Mouse (Mus musculus) kidney, embryonic 14.5 days (tissue): ENCODE data around the gene Cmtm5. TPM values are rescaled to one million over a fixed set of nuclear protein-coding genes. Genes with fewer than 3 reads are reported as not detected.

Experiments
- ATAC-seq: fragments of 200-750 bp; cut with Nextera tagmentation; 2 replicates; pipeline ENCODE4 v1.8.0; 2017; ENCODE audit warnings: moderate number of reproducible peaks, mild to moderate bottlenecking, moderate TSS enrichment, moderate library complexity; ENCODE audit not compliant: low FRiP score, low TSS enrichment
- H3K27ac ChIP-seq: fragments of 300-500 bp; sonication (generic); 2 replicates; pipeline ENCODE4 v1.5.1; 2014; ENCODE audit warnings: low read depth, mild to moderate bottlenecking, low read length, moderate library complexity, mixed read lengths
- H3K27me3 ChIP-seq: fragments of 300-500 bp; sonication (generic); 2 replicates; pipeline ENCODE4 v1.6.1; 2014; ENCODE audit warnings: mild to moderate bottlenecking, low read length; ENCODE audit not compliant: control insufficient read depth, insufficient read depth
- H3K36me3 ChIP-seq: fragments of 300-500 bp; sonication (generic); 2 replicates; pipeline ENCODE4 v1.6.1; 2014; ENCODE audit warnings: low read length, mixed read lengths; ENCODE audit not compliant: control insufficient read depth, insufficient read depth
- H3K4me1 ChIP-seq: fragments of 300-500 bp; sonication (generic); 2 replicates; pipeline ENCODE4 v1.6.1; 2014; ENCODE audit warnings: low read length, mixed read lengths; ENCODE audit not compliant: control insufficient read depth, insufficient read depth
- H3K4me2 ChIP-seq: fragments of 300-500 bp; sonication (generic); replicated peaks from 2 replicates; pipeline ENCODE4 v1.6.1; 2014; ENCODE audit warnings: low read depth, mild to moderate bottlenecking, low read length
- H3K4me3 ChIP-seq: fragments of 300-500 bp; sonication (generic); 2 replicates; pipeline ENCODE4 v1.5.1; 2014; ENCODE audit warnings: mild to moderate bottlenecking, low read length
- H3K9ac ChIP-seq: fragments of 300-500 bp; sonication (generic); 2 replicates; pipeline ENCODE4 v1.6.1; 2014; ENCODE audit warnings: low read depth, mild to moderate bottlenecking, low read length, moderate library complexity
- H3K9me3 ChIP-seq: fragments of 300-500 bp; sonication (generic); 2 replicates; pipeline ENCODE4 v1.6.1; 2016; ENCODE audit warnings: low read length; ENCODE audit not compliant: control insufficient read depth
- WGBS: fragments of 180-500 bp; shearing (Covaris S2); extraction: QIAGEN DNeasy Blood & Tissue Kit; methylation state at CpG from one replicate; pipeline ENCODE4 v1.1.7; 2014; 5-methylcytosine and 5-hydroxymethylcytosine counted together
- polyA plus RNA-seq: library from polyadenylated mRNA; unstranded; fragments of >200 nt; fragmentation: Nextera tagmentation; extraction: Ambion mirVana; gene quantifications from 2 replicates; pipeline ENCODE4 v1.2.1, GENCODE M21; 2014

Gene Cmtm5
- polyA plus RNA-seq, 1 experiment from 2014 or later, result 0.89 TPM

- peak overlapping the region; percentile 86; the same call in 1 of the 2 replicates for H3K9ac ChIP-seq
- WGBS, result 13% methylated on average over 7 of the region's 7 CpGs
Measured at GRCm38 (mm10) chr14:54927296-54927695, 8.8 kb upstream of the Cmtm5 start.

DNA sequence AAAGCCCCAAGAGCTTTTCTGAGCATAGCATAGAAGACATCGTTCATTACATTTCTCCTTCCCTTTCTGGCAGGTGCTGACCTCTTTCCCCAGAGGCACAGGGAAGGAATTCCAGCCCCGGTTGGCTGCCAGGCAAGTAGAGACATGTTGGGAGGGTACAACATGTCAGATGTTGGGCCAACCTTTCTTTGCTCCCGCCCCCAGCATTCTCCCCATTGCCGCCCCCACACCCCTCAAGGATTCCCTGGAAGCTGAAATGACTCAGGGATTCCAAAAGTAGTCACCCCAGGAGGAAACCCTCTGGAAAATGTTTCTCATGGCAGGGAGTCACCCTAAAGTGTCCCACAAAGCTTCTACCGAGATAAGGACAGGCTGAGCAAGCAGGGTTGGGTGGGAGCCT, 6.3 kb upstream of the Cmtm5 start:
- Histone ChIP-seq H3K36me3 (no peaks in the 10 kb centered on the region), H3K9me3 (no peaks in the 10 kb centered on the region), H3K27me3 (no peaks in the 10 kb centered on the region), H3K9ac (no peak overlapping the region), H3K4me3 (no peak overlapping the region), H3K27ac (no peak overlapping the region), H3K4me2 (no peak overlapping the region), H3K4me1 (peaks cover 22% of the 10 kb centered on the region)
- WGBS, result 68% methylated on average over 5 of the region's 5 CpGs
- ATAC-seq, result no peak

More at GRCm38 (mm10) chr14:54927296-54927695, 8.8 kb upstream of the Cmtm5 start:
- Histone ChIP-seq H3K4me1 (peaks cover 23% of the 10 kb centered on the region), H3K4me3 (peak overlapping the region; percentile 50), H3K4me2 (peak overlapping the region; percentile 93), H3K27me3 (no peaks in the 10 kb centered on the region), H3K9me3 (peaks cover under 1% of the 10 kb centered on the region; the same call in 1 of the 2 replicates), H3K27ac (peak overlapping the region; percentile 99), H3K36me3 (peaks cover 3% of the 10 kb centered on the region; the same call in 1 of the 2 replicates)
- ATAC-seq, result no peak

- ATAC-seq, result no peak
- WGBS, result 31% methylated on average over 2 of the region's 2 CpGs
- Histone ChIP-seq H3K4me3 (no peak overlapping the region), H3K4me2 (no peak overlapping the region), H3K27me3 (no peaks in the 10 kb centered on the region), H3K9me3 (no peaks in the 10 kb centered on the region), H3K9ac (no peak overlapping the region), H3K27ac (no peak overlapping the region), H3K36me3 (no peaks in the 10 kb centered on the region), H3K4me1 (peaks cover 16% of the 10 kb centered on the region)
Measured at GRCm38 (mm10) chr14:54930431-54930830, 5.6 kb upstream of the Cmtm5 start.

GRCm38 (mm10) chr14:54932645-54933150, 3.4 kb upstream of the Cmtm5 start, which contains the start of gene Il25:
Gene Il25 (plus strand): TSS chr14:54932695.
- no peaks in the 10 kb centered on the region for H3K9me3 ChIP-seq
- no peak within 1 kb of the TSS for H3K4me2 ChIP-seq
- no peak within 1 kb of the TSS for H3K27ac ChIP-seq

GRCm38 (mm10) chr14:54936831-54937160, 735 bp downstream of the Cmtm5 start:
- peak overlapping the region; percentile 63 for H3K27ac ChIP-seq
- 0 out of 2 replicates have a peak, but pooled peaks have one; percentile 4 for ATAC-seq
- no peaks in the 10 kb centered on the region for H3K27me3 ChIP-seq
- no peaks in the 10 kb centered on the region for H3K9me3 ChIP-seq
- WGBS, result 32% methylated on average over 6 of the region's 6 CpGs
- H3K4me2 ChIP-seq, result 0 out of 2 replicates have a peak overlapping the region, but pooled peaks have one; percentile 15
- H3K4me3 ChIP-seq, result no peak overlapping the region
- no peaks in the 10 kb centered on the region for H3K36me3 ChIP-seq
- peak overlapping the region; percentile 37 for H3K9ac ChIP-seq
- peaks cover 24% of the 10 kb centered on the region for H3K4me1 ChIP-seq

More at GRCm38 (mm10) chr14:54932645-54933150, 3.4 kb upstream of the Cmtm5 start, which contains the start of gene Il25:
- 28% methylated on average over 6 of the region's 6 CpGs for WGBS
- Histone ChIP-seq H3K36me3 (no peaks in the 10 kb centered on the region), H3K4me3 (no peak within 1 kb of the TSS), H3K27me3 (no peaks in the 10 kb centered on the region), H3K9ac (no peak within 1 kb of the TSS), H3K4me1 (peaks cover 17% of the 10 kb centered on the region)
- 0 out of 2 replicates have a peak, but pooled peaks have one; percentile 14 for ATAC-seq

DNA sequence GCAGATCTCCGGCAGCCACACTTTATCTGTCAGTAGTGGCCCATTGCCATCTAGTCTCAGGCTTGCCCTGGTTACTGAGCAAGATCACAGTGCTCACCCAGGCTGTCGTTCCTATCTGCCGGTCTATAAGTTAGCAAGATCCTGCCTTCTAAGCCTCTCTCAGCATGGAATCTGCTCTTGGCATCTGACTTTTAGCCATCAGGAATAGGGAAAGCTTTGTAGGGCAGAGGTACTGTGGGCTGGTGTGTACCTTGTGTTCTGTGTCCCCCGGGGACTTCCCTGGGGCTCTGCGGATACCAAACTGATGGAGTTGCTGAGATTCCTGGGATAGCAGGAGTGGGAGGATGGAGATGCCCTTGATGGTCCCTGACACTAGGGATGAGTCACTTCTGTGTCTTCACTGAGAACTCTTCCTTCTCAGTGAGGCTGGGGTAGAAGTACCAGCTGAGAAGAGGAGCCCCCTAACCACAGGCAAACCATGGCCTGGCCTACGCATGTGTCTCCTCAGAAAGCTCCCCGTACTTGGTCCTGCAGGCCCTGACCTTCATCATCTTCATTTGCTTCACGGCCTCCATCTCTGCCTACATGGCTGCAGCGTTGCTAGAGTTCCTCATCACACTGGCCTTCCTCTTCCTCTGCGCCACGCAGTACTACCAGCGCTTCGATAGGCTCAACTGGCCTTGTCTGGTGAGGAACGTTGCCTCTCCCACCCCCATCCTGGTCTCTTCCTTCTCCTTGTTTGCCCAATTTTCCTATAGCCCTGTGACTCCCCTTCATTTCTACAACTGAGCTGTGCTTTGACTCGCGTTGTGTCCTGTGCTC, 1.5 kb downstream of the Cmtm5 start:
- H3K27me3 ChIP-seq, result no peaks in the 10 kb centered on the region
- no peak overlapping the region for H3K9ac ChIP-seq
- H3K9me3 ChIP-seq, result no peaks in the 10 kb centered on the region
- ATAC-seq, result no peak
- H3K4me3 ChIP-seq, result no peak overlapping the region
- peaks cover 23% of the 10 kb centered on the region for H3K4me1 ChIP-seq
- no peak overlapping the region for H3K27ac ChIP-seq
- H3K4me2 ChIP-seq, result no peak overlapping the region
- H3K36me3 ChIP-seq, result no peaks in the 10 kb centered on the region
- WGBS, result 82% methylated on average over 16 of the region's 16 CpGs

DNA sequence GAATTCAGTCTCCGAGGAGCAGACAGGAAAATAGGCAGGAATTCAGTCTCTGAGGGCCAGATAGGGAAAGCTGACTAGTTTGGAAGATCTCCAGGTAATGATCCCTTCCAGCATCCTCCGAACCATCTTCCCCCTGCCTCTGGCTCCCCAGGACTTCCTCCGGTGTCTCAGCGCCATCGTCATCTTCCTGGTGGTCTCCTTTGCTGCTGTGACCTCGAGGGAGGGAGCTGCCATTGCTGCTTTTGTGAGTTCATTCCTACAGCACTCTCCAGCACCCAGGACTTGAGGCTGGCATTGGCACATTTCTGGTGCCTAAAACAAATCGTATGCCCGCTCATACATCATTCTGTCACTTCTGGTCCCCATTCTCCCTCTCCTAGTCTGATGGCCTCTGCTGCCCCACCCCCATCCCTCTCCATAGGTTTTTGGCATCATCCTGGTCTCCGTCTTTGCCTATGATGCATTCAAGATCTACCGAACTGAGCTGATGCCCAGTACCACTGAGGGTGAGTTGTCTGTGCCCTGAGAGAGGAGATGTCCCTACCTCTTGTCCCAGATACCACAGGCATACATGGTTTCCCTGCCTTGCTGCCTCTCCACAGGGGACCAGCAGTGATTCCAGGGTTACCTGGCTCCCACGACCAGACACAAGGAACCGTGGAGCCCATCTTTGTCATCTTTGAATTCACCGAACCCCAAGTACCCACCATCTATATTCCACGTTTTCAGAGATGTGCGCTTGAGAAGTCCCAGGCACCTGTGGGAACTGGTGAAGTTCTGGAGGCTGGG, 2.6 kb downstream of the Cmtm5 start:
- WGBS, result 83% methylated on average over 15 of the region's 15 CpGs
- no peaks in the 10 kb centered on the region for H3K9me3 ChIP-seq
- H3K27ac ChIP-seq, result no peak overlapping the region
- no peaks in the 10 kb centered on the region for H3K36me3 ChIP-seq
- H3K4me2 ChIP-seq, result no peak overlapping the region
- no peaks in the 10 kb centered on the region for H3K27me3 ChIP-seq
- no peak overlapping the region for H3K4me3 ChIP-seq
- H3K4me1 ChIP-seq, result peaks cover 17% of the 10 kb centered on the region
- no peak overlapping the region for H3K9ac ChIP-seq
- ATAC-seq, result no peak

DNA sequence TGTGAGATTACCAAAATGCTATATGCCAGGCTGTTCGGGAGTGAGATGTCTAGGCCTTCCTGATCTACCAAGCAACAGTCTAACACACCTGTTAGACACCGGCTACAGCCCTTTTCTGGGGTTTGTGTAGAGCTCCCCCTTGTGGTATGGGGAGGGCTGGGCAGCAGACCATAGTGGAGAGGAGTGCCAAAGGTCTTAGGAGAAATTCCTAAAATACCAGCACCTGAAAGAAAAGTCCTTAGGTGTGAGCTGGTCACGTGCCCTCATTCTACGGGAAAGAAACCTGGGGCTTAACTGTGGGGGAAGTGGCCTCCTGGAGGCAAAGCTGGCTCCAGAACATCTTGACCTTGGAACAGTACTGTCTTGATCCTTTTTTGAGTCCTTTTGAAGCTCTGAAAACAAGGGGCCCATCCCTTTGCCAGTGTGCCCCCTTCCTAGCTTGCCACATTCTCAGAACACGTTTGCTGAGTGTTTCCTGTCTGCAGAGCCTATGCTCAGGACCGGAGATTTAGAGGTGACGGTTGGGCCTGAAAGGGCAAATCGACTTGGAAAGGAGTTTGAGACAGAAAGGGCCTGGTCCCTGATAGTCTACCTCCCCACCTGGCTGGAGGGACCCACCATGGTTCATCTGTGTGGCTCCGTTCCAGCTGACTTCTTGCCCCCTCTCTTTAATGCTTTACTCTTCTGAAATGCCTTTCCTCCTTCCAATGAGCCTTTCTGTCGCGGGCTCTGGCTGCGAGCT, 3.5 kb downstream of the Cmtm5 start:
- Histone ChIP-seq H3K27ac (no peak overlapping the region), H3K36me3 (no peaks in the 10 kb centered on the region)
- 49% methylated on average over 12 of the region's 12 CpGs for WGBS

More for the DNA sequence above, 3.5 kb downstream of the Cmtm5 start:
- Histone ChIP-seq H3K27me3 (no peaks in the 10 kb centered on the region), H3K4me3 (no peak overlapping the region), H3K9ac (no peak overlapping the region), H3K9me3 (no peaks in the 10 kb centered on the region), H3K4me1 (peaks cover 17% of the 10 kb centered on the region), H3K4me2 (no peak overlapping the region)
- ATAC-seq, result peak; percentile 51; the same call in 1 of the 2 replicates
